Mouse (Mus musculus): ENCODE data around the gene C1rl. TPM values are rescaled to one million over a fixed set of nuclear protein-coding genes. Genes with fewer than 3 reads are reported as not detected.
"Not testable (repeated sequence)": the region's sequence is repeated elsewhere in the genome, so short reads cannot be mapped to it uniquely, and the experiment has no call there.

The C1rl gene
- polyA plus RNA-seq, 1 experiment from 2014 or later = 0.22 TPM

- 89% methylated on average over 11 of the region's 11 CpGs for WGBS
These were observed 34.4 kb upstream of the C1rl start for GRCm38 (mm10) chr6:124458505-124458904.

GRCm38 (mm10) chr6:124459388-124459787, 33.5 kb upstream of the C1rl start:
- H3K9ac ChIP-seq = no peak overlapping the region
- no peak overlapping the region for H3K4me2 ChIP-seq (replicated peaks)
- no peak overlapping the region for H3K4me3 ChIP-seq
- WGBS = 89% methylated on average over 4 of the region's 4 CpGs
- H3K27ac ChIP-seq = no peak overlapping the region
- H3K4me1 ChIP-seq = peaks cover 10% of the 10 kb centered on the region; the same call in 1 of the 2 replicates
- H3K9me3 ChIP-seq = no peaks in the 10 kb centered on the region
- H3K36me3 ChIP-seq = peaks cover 14% of the 10 kb centered on the region; the same call in 1 of the 2 replicates
- no peaks in the 10 kb centered on the region for H3K27me3 ChIP-seq (replicated peaks)
- no peak for ATAC-seq (ENCODE audit: low FRiP score, low read depth)

More at GRCm38 (mm10) chr6:124458505-124458904, 34.4 kb upstream of the C1rl start:
- H3K9me3 ChIP-seq = no peaks in the 10 kb centered on the region
- H3K36me3 ChIP-seq = peaks cover 14% of the 10 kb centered on the region; the same call in 1 of the 2 replicates
- H3K4me3 ChIP-seq = no peak overlapping the region
- no peak for ATAC-seq (ENCODE audit: low FRiP score, low read depth)
- peaks cover 8% of the 10 kb centered on the region; the same call in 1 of the 2 replicates for H3K4me1 ChIP-seq
- no peak overlapping the region for H3K4me2 ChIP-seq (replicated peaks)
- no peak overlapping the region for H3K9ac ChIP-seq
- H3K27me3 ChIP-seq (replicated peaks) = no peaks in the 10 kb centered on the region
- H3K27ac ChIP-seq = no peak overlapping the region

- Histone ChIP-seq H3K4me3 (peak overlapping the region; percentile 51), H3K9me3 (no peaks in the 10 kb centered on the region), H3K9ac (peak overlapping the region; percentile 70), H3K36me3 (peaks cover 4% of the 10 kb centered on the region; the same call in 1 of the 2 replicates), H3K27ac (peak overlapping the region; percentile 11; the same call in 1 of the 2 replicates), H3K27me3 (replicated peaks) (no peaks in the 10 kb centered on the region), H3K4me2 (replicated peaks) (peak overlapping the region; percentile 78), H3K4me1 (peaks cover 15% of the 10 kb centered on the region; the same call in 1 of the 2 replicates)
- WGBS = 21% methylated on average over 8 of the region's 8 CpGs
- ATAC-seq (ENCODE audit: low FRiP score, low read depth) = peak; percentile 35
These were observed 29.0 kb upstream of the C1rl start for GRCm38 (mm10) chr6:124463881-124464291.

GRCm38 (mm10) chr6:124464305-124465271, 28.3 kb upstream of the C1rl start, which contains the start of gene Clstn3:
TSS of gene Clstn3 (minus strand) at chr6:124464794.
- peaks cover 15% of the 10 kb centered on the region; the same call in 1 of the 2 replicates for H3K4me1 ChIP-seq
- no peaks in the 10 kb centered on the region for H3K27me3 ChIP-seq (replicated peaks)
- no peaks in the 10 kb centered on the region for H3K9me3 ChIP-seq
- peaks cover 4% of the 10 kb centered on the region; the same call in 1 of the 2 replicates for H3K36me3 ChIP-seq
- H3K4me3 ChIP-seq = peak within 1 kb of the TSS; percentile 51
- WGBS = 5% methylated on average over 27 of the region's 27 CpGs
- ATAC-seq (ENCODE audit: low FRiP score, low read depth) = peak; percentile 97
- H3K27ac ChIP-seq = peak within 1 kb of the TSS; percentile 26; the same call in 1 of the 2 replicates
- peak within 1 kb of the TSS; percentile 78 for H3K4me2 ChIP-seq (replicated peaks)
- peak within 1 kb of the TSS; percentile 70 for H3K9ac ChIP-seq

GRCm38 (mm10) chr6:124465299-124465698, 27.6 kb upstream of the C1rl start:
- Histone ChIP-seq H3K27ac (no peak overlapping the region), H3K4me2 (replicated peaks) (peak overlapping the region; percentile 78), H3K4me3 (no peak overlapping the region), H3K4me1 (peaks cover 15% of the 10 kb centered on the region; the same call in 1 of the 2 replicates), H3K9ac (0 out of 2 replicates have a peak overlapping the region, but pooled peaks have one; percentile 70), H3K36me3 (peaks cover 4% of the 10 kb centered on the region; the same call in 1 of the 2 replicates), H3K9me3 (no peaks in the 10 kb centered on the region), H3K27me3 (replicated peaks) (no peaks in the 10 kb centered on the region)
- WGBS = 42% methylated on average over 6 of the region's 6 CpGs
- no peak for ATAC-seq (ENCODE audit: low FRiP score, low read depth)

GRCm38 (mm10) chr6:124465729-124466128, 27.2 kb upstream of the C1rl start:
- Histone ChIP-seq H3K27me3 (replicated peaks) (no peaks in the 10 kb centered on the region), H3K27ac (no peak overlapping the region), H3K4me2 (replicated peaks) (0 out of 2 replicates have a peak overlapping the region, but pooled peaks have one; percentile 78), H3K4me1 (peaks cover 15% of the 10 kb centered on the region; the same call in 1 of the 2 replicates), H3K36me3 (peaks cover 2% of the 10 kb centered on the region; the same call in 1 of the 2 replicates), H3K9me3 (no peaks in the 10 kb centered on the region), H3K9ac (no peak overlapping the region), H3K4me3 (no peak overlapping the region)
- 77% methylated on average over 6 of the region's 6 CpGs for WGBS
- no peak for ATAC-seq (ENCODE audit: low FRiP score, low read depth)

GRCm38 (mm10) chr6:124471121-124471520, 21.8 kb upstream of the C1rl start:
- Histone ChIP-seq H3K9me3 (no peaks in the 10 kb centered on the region), H3K36me3 (no peaks in the 10 kb centered on the region), H3K4me1 (no peaks in the 10 kb centered on the region), H3K4me2 (replicated peaks) (no peak overlapping the region), H3K27ac (no peak overlapping the region), H3K27me3 (replicated peaks) (no peaks in the 10 kb centered on the region), H3K4me3 (no peak overlapping the region), H3K9ac (no peak overlapping the region)
- no peak for ATAC-seq (ENCODE audit: low FRiP score, low read depth)
- WGBS = 89% methylated on average over 3 of the region's 3 CpGs

- H3K36me3 ChIP-seq; H3K4me3 ChIP-seq; H3K9me3 ChIP-seq; H3K27me3 ChIP-seq (replicated peaks); H3K4me1 ChIP-seq; ATAC-seq (ENCODE audit: low FRiP score, low read depth); H3K27ac ChIP-seq; H3K4me2 ChIP-seq (replicated peaks); H3K9ac ChIP-seq: not testable (repeated sequence)
- 83% methylated on average over 6 of the region's 6 CpGs for WGBS
These were observed 20.9 kb upstream of the C1rl start for GRCm38 (mm10) chr6:124471783-124472638.

GRCm38 (mm10) chr6:124472801-124473200, 20.1 kb upstream of the C1rl start:
- H3K4me1 ChIP-seq = no peaks in the 10 kb centered on the region
- H3K27ac ChIP-seq = no peak overlapping the region
- no peak overlapping the region for H3K9ac ChIP-seq
- H3K36me3 ChIP-seq = no peaks in the 10 kb centered on the region
- H3K4me3 ChIP-seq = no peak overlapping the region
- no peak overlapping the region for H3K4me2 ChIP-seq (replicated peaks)
- H3K27me3 ChIP-seq (replicated peaks) = no peaks in the 10 kb centered on the region
- H3K9me3 ChIP-seq = no peaks in the 10 kb centered on the region
- 32% methylated on average over 6 of the region's 6 CpGs for WGBS
- ATAC-seq (ENCODE audit: low FRiP score, low read depth) = no peak

GRCm38 (mm10) chr6:124474621-124475020, 18.3 kb upstream of the C1rl start:
- no peak overlapping the region for H3K9ac ChIP-seq
- no peak overlapping the region for H3K27ac ChIP-seq
- no peaks in the 10 kb centered on the region for H3K27me3 ChIP-seq (replicated peaks)
- 89% methylated on average over 11 of the region's 11 CpGs for WGBS
- no peaks in the 10 kb centered on the region for H3K9me3 ChIP-seq
- H3K4me2 ChIP-seq (replicated peaks) = no peak overlapping the region
- H3K4me3 ChIP-seq = no peak overlapping the region
- no peak for ATAC-seq (ENCODE audit: low FRiP score, low read depth)
- no peaks in the 10 kb centered on the region for H3K36me3 ChIP-seq
- H3K4me1 ChIP-seq = no peaks in the 10 kb centered on the region

GRCm38 (mm10) chr6:124475335-124476075, 17.4 kb upstream of the C1rl start:
- H3K4me3 ChIP-seq; H3K9ac ChIP-seq; H3K36me3 ChIP-seq; H3K9me3 ChIP-seq; ATAC-seq (ENCODE audit: low FRiP score, low read depth); H3K27me3 ChIP-seq (replicated peaks); H3K27ac ChIP-seq; H3K4me2 ChIP-seq (replicated peaks); H3K4me1 ChIP-seq: not testable (repeated sequence)
- WGBS = 90% methylated on average over 8 of the region's 11 CpGs

Measured in neural tube, embryonic 12.5 days (tissue).